In the genomic region with DNA sequence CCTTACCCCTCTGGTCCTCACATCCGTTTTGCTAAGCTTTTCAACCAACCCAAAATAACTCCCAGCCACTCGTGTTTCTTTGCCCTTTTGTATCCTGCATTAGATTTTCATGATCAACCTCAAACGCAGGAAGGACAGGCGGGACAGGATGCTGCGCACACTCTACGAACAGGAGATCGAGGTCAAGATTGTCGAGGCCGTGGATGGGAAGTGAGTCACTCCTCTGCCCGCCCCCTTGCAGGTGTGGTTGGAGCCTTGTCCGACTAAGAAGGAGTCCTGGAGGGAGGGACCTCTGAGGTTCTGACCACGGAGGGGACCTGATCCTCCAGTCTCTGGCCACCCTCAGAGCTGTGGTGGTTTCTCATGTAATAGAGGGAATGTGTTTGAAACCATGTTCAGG, we compare ENCODE assay signal across 15 mouse cellular contexts.
A peak's percentile ranks its signal among the peaks of the same experiment; 100 is the strongest.
DNase-seq lines count a peak whose midpoint lies in the region; ATAC-seq and TF ChIP-seq lines count a peak whose summit lies in the region.
"Had no signal": no experiment of that assay in that cellular context is flagged by ENCODE, and none has a peak within 500 bp of the region (broad histone marks: within the 10 kb centered on the region; RNA-seq: fewer than 3 reads in every experiment).

No protein-coding gene starts in this region.

- no peak for TF ChIP-seq CTCF in heart, postnatal 0 days (IDR thresholded peaks at IDR 0.05; ENCODE audit: low read depth)

- H3K9me3 ChIP-seq in heart, postnatal 0 days (replicated peaks; ENCODE audit: control insufficient read depth, low read length), result no peaks in the 10 kb centered on the region
- H3K9me3 ChIP-seq in heart, embryonic 10.5 days, result no peaks in the 10 kb centered on the region
- H3K9me3 ChIP-seq: hindbrain, embryonic 13.5 days; limb, embryonic 12.5 days; liver, embryonic 15.5 days had no signal

- no peak overlapping the region for H3K4me3 ChIP-seq in heart, postnatal 0 days (ENCODE audit: low read depth, low read length)
- H3K4me3 ChIP-seq in heart, embryonic 10.5 days, result no peak overlapping the region
- H3K4me3 ChIP-seq: erythroblast, embryonic 14.5 days; hindbrain, embryonic 13.5 days; limb, embryonic 12.5 days; liver, embryonic 15.5 days had no signal

- H3K4me2 ChIP-seq in heart, postnatal 0 days (ENCODE audit: low read depth, low read length), result no peak overlapping the region
- H3K4me2 ChIP-seq: hindbrain, embryonic 13.5 days; limb, embryonic 12.5 days; liver, embryonic 15.5 days had no signal

- H3K27ac ChIP-seq in heart, postnatal 0 days (ENCODE audit: low read depth), result no peak overlapping the region
- no peak overlapping the region for H3K27ac ChIP-seq in heart, embryonic 10.5 days
- H3K27ac ChIP-seq: hindbrain, embryonic 13.5 days; limb, embryonic 12.5 days; liver, embryonic 15.5 days had no signal

- no peak for DNase-seq in heart, postnatal 0 days (ENCODE audit: low spot score)
- DNase-seq in heart, embryonic 10.5 days (ENCODE audit: low spot score), result no peak
- peak; percentile 19 for DNase-seq in urinary bladder, postnatal 14 days (ENCODE audit: low spot score)
- DNase-seq in urinary bladder, postnatal 10 days (ENCODE audit: low spot score), result no peak
- DNase-seq in induced T-regulatory cell, adult 2 months (ENCODE audit: low read depth), result peak; percentile 17
- DNase-seq in c-Kit-positive CD71-positive TER-119-positive erythroid progenitor cells, embryonic 14.5 days (ENCODE audit: low spot score), result no peak
- DNase-seq in frontal cortex, postnatal 25 days (ENCODE audit: low spot score in 2 of 2), result no peak
- DNase-seq: cerebellum, adult 8-10 months; forebrain, postnatal 0 days; thymus, postnatal 4 days had no signal

- no peak overlapping the region for H3K9ac ChIP-seq in heart, postnatal 0 days (replicated peaks; ENCODE audit: low read depth, low read length)
- H3K9ac ChIP-seq: forebrain, postnatal 0 days; hindbrain, embryonic 13.5 days; limb, embryonic 12.5 days; liver, embryonic 15.5 days had no signal

- peak; percentile 17; the same call in 1 of the 2 replicates for ATAC-seq in heart, postnatal 0 days (ENCODE audit: insufficient read depth, low read depth)
- ATAC-seq in megakaryocyte-erythroid progenitor cell, adult 5-6 weeks (replicated peaks; ENCODE audit: low FRiP score, low TSS enrichment, poor library complexity, severe bottlenecking), result peak; percentile 22; the same call in 1 of the 2 replicates
- ATAC-seq: forebrain, postnatal 0 days had no signal

- WGBS in heart, postnatal 0 days, result 66% methylated on average over 12 of the region's 12 CpGs
- 73% methylated on average over 12 of the region's 12 CpGs for WGBS in heart, embryonic 10.5 days

- peaks cover 8% of the 10 kb centered on the region; the same call in 1 of the 2 replicates for H3K4me1 ChIP-seq in heart, postnatal 0 days (ENCODE audit: control insufficient read depth, insufficient read depth)
- peaks cover 13% of the 10 kb centered on the region for H3K4me1 ChIP-seq in heart, embryonic 10.5 days
- H3K4me1 ChIP-seq: liver, embryonic 15.5 days had no signal

- no peaks in the 10 kb centered on the region for H3K36me3 ChIP-seq in heart, postnatal 0 days (replicated peaks; ENCODE audit: control insufficient read depth, insufficient read depth, low read length)
- no peaks in the 10 kb centered on the region for H3K36me3 ChIP-seq in heart, embryonic 10.5 days
- H3K36me3 ChIP-seq: hindbrain, embryonic 13.5 days; limb, embryonic 12.5 days; liver, embryonic 15.5 days had no signal

- H3K27me3 ChIP-seq in heart, postnatal 0 days (ENCODE audit: control insufficient read depth, insufficient read depth, low read length), result no peaks in the 10 kb centered on the region
- no peaks in the 10 kb centered on the region for H3K27me3 ChIP-seq in heart, embryonic 10.5 days (ENCODE audit: insufficient read depth, poor library complexity, severe bottlenecking)
- H3K27me3 ChIP-seq: hindbrain, embryonic 13.5 days; limb, embryonic 12.5 days; liver, embryonic 15.5 days had no signal

- no peak for TF ChIP-seq EP300 in heart, postnatal 0 days (IDR thresholded peaks at IDR 0.05; ENCODE audit: low read depth)

Comparison
In these comparisons a context has a peak if more than half of its experiments do, and no peak if none do; other contexts are left out.
1. DNase-seq: peak in urinary bladder, postnatal 14 days (single experiment) and induced T-regulatory cell, adult 2 months (single experiment); none in heart, postnatal 0 days (single experiment), heart, embryonic 10.5 days (single experiment), urinary bladder, postnatal 10 days (single experiment), c-Kit-positive CD71-positive TER-119-positive erythroid progenitor cells, embryonic 14.5 days (single experiment) and frontal cortex, postnatal 25 days (0 of 2).